Mouse (Mus musculus) testis, adult 2 months (tissue): ENCODE results near the gene Anxa4.

Source experiments
- CTCF ChIP-seq: fragments of 200-500 bp; IDR thresholded peaks from 2 replicates; pipeline ENCODE4 v1.5.1; 2012; ENCODE audit warnings: low read depth, mild to moderate bottlenecking, inconsistent platforms, low read length, moderate library complexity; ENCODE audit not compliant: control insufficient read depth, insufficient read depth, insufficient replicate concordance
- POLR2A ChIP-seq: fragments of 200-500 bp; IDR thresholded peaks from 2 replicates; pipeline ENCODE4 v1.6.1; 2012; ENCODE audit warnings: low read depth, mild to moderate bottlenecking, inconsistent platforms, low read length, moderate library complexity; ENCODE audit not compliant: control insufficient read depth

GRCm38 (mm10) chr6:86820690-86821089 lies 27.3 kb upstream of the Anxa4 start:
- no peak for TF ChIP-seq POLR2A
- no peak for TF ChIP-seq CTCF
